8 mouse cellular contexts compared by ENCODE assay signal in genomic region chr17:43077540-43077939, GRCm38 (mm10).
DNase-seq lines count a peak whose midpoint lies in the region; ATAC-seq and TF ChIP-seq lines count a peak whose summit lies in the region.

No protein-coding gene starts in this region.

- no peaks in the 10 kb centered on the region for H3K27me3 ChIP-seq in forebrain, embryonic 16.5 days (replicated peaks; ENCODE audit: control insufficient read depth, insufficient read depth, low read length)
- H3K27me3 ChIP-seq in limb, embryonic 10.5 days (ENCODE audit: low read depth, poor library complexity, severe bottlenecking), result no peaks in the 10 kb centered on the region

- peak overlapping the region; percentile 37 for H3K4me2 ChIP-seq in forebrain, embryonic 16.5 days (ENCODE audit: low read length)

- H3K4me1 ChIP-seq in forebrain, embryonic 16.5 days (replicated peaks; ENCODE audit: control insufficient read depth, insufficient read depth, low read length), result peaks cover 17% of the 10 kb centered on the region
- peaks cover 8% of the 10 kb centered on the region for H3K4me1 ChIP-seq in limb, embryonic 10.5 days

- no peak for DNase-seq in layer of hippocampus, adult 2 months (ENCODE audit: low spot score in 2 of 2)
- no peak for DNase-seq in layer of hippocampus, adult 11-12 months (ENCODE audit: low spot score)
- DNase-seq in limb, embryonic 10.5 days (ENCODE audit: low spot score), result no peak
- DNase-seq in retina, postnatal 1 day, result peak; percentile 40
- no peak for DNase-seq in left cerebral cortex, adult 18-20 months (ENCODE audit: low spot score in 2 of 2)
- no peak for DNase-seq in adipocyte (ENCODE audit: low spot score)
- DNase-seq in frontal cortex, postnatal 36 days (ENCODE audit: low spot score in 2 of 2), result no peak

- no peak for TF ChIP-seq CTCF in layer of hippocampus, adult 2 months (conservative IDR thresholded peaks at IDR 0.05)

- peak overlapping the region; percentile 60 for H3K27ac ChIP-seq in layer of hippocampus, adult 2 months
- peak overlapping the region; percentile 56 for H3K27ac ChIP-seq in forebrain, embryonic 16.5 days (ENCODE audit: low read length)
- H3K27ac ChIP-seq in limb, embryonic 10.5 days, result peak overlapping the region; percentile 79

- H3K36me3 ChIP-seq in forebrain, embryonic 16.5 days (ENCODE audit: control insufficient read depth, insufficient read depth), result no peaks in the 10 kb centered on the region; the same call in 1 of the 2 replicates
- no peaks in the 10 kb centered on the region for H3K36me3 ChIP-seq in limb, embryonic 10.5 days

- no peak for ATAC-seq in forebrain, embryonic 16.5 days

- WGBS in forebrain, embryonic 16.5 days, result 46% methylated on average over 4 of the region's 4 CpGs
- WGBS in limb, embryonic 10.5 days, result 48% methylated on average over 4 of the region's 4 CpGs

- no peaks in the 10 kb centered on the region for H3K9me3 ChIP-seq in forebrain, embryonic 16.5 days (ENCODE audit: control insufficient read depth, low read length)
- H3K9me3 ChIP-seq in limb, embryonic 10.5 days (replicated peaks), result no peaks in the 10 kb centered on the region

- H3K9ac ChIP-seq in forebrain, embryonic 16.5 days (replicated peaks; ENCODE audit: low read depth, low read length), result no peak overlapping the region; the same call in 1 of the 2 replicates

- peak overlapping the region; percentile 25; the same call in 1 of the 2 replicates for H3K4me3 ChIP-seq in layer of hippocampus, adult 2 months
- no peak overlapping the region for H3K4me3 ChIP-seq in forebrain, embryonic 16.5 days (replicated peaks; ENCODE audit: low read length)
- H3K4me3 ChIP-seq in limb, embryonic 10.5 days, result no peak overlapping the region
